Comparison of ENCODE assay signal across 8 mouse cellular contexts in genomic region chr12:70226655-70227054, GRCm38 (mm10). TPM values are rescaled to one million over a fixed set of nuclear protein-coding genes. Genes with fewer than 3 reads are reported as not detected.
DNase-seq lines count a peak whose midpoint lies in the region; ATAC-seq lines count a peak whose summit lies in the region.

No protein-coding gene starts in this region.

- H3K9me3 ChIP-seq in embryonic facial prominence, embryonic 15.5 days (replicated peaks) = no peaks in the 10 kb centered on the region
- no peaks in the 10 kb centered on the region for H3K9me3 ChIP-seq in intestine, embryonic 16.5 days (ENCODE audit: control insufficient read depth, low read length)
- H3K9me3 ChIP-seq in midbrain, embryonic 16.5 days (replicated peaks; ENCODE audit: control insufficient read depth, low read length, poor library complexity, severe bottlenecking) = no peaks in the 10 kb centered on the region

- H3K27ac ChIP-seq in embryonic facial prominence, embryonic 15.5 days (replicated peaks) = peak overlapping the region; percentile 44; the same call in 1 of the 2 replicates
- H3K27ac ChIP-seq in intestine, embryonic 16.5 days (ENCODE audit: low read length) = no peak overlapping the region; the same call in 1 of the 2 replicates
- no peak overlapping the region for H3K27ac ChIP-seq in midbrain, embryonic 16.5 days (ENCODE audit: low read length)

- no peaks in the 10 kb centered on the region for H3K36me3 ChIP-seq in embryonic facial prominence, embryonic 15.5 days
- no peaks in the 10 kb centered on the region for H3K36me3 ChIP-seq in intestine, embryonic 16.5 days (ENCODE audit: control insufficient read depth, insufficient read depth, low read length)
- no peaks in the 10 kb centered on the region for H3K36me3 ChIP-seq in midbrain, embryonic 16.5 days (ENCODE audit: control insufficient read depth, insufficient read depth, low read length)

- H3K9ac ChIP-seq in embryonic facial prominence, embryonic 15.5 days = peak overlapping the region; percentile 37; the same call in 1 of the 2 replicates
- peak overlapping the region; percentile 74 for H3K9ac ChIP-seq in intestine, embryonic 16.5 days (ENCODE audit: low read depth, low read length)
- H3K9ac ChIP-seq in midbrain, embryonic 16.5 days (ENCODE audit: low read depth, low read length) = no peak overlapping the region

- peak overlapping the region; percentile 54 for H3K4me3 ChIP-seq in embryonic facial prominence, embryonic 15.5 days (replicated peaks)
- peak overlapping the region; percentile 59 for H3K4me3 ChIP-seq in intestine, embryonic 16.5 days (ENCODE audit: low read length)
- H3K4me3 ChIP-seq in midbrain, embryonic 16.5 days (ENCODE audit: low read depth, low read length) = peak overlapping the region; percentile 33

- peak overlapping the region; percentile 84 for H3K4me2 ChIP-seq in embryonic facial prominence, embryonic 15.5 days (replicated peaks)
- peak overlapping the region; percentile 90 for H3K4me2 ChIP-seq in intestine, embryonic 16.5 days (ENCODE audit: low read depth, low read length)
- peak overlapping the region; percentile 87 for H3K4me2 ChIP-seq in midbrain, embryonic 16.5 days (ENCODE audit: low read length)

- H3K4me1 ChIP-seq in embryonic facial prominence, embryonic 15.5 days = peaks cover 20% of the 10 kb centered on the region
- H3K4me1 ChIP-seq in intestine, embryonic 16.5 days (ENCODE audit: control insufficient read depth, insufficient read depth, low read length) = peaks cover 12% of the 10 kb centered on the region
- H3K4me1 ChIP-seq in midbrain, embryonic 16.5 days (ENCODE audit: control insufficient read depth, insufficient read depth, low read length) = peaks cover 3% of the 10 kb centered on the region; the same call in 1 of the 2 replicates

- ATAC-seq in embryonic facial prominence, embryonic 15.5 days (ENCODE audit: insufficient number of reproducible peaks, low FRiP score, low TSS enrichment, low read depth) = no peak
- ATAC-seq in intestine, embryonic 16.5 days = peak; percentile 13; the same call in 1 of the 2 replicates
- ATAC-seq in midbrain, embryonic 16.5 days = no peak

- DNase-seq in kidney, postnatal 10 days = peak; percentile 26
- no peak for DNase-seq in kidney, adult 8-10 months
- DNase-seq in left cerebral cortex, adult 9 months (ENCODE audit: low spot score in 2 of 2) = no peak
- DNase-seq in right cerebral cortex, postnatal 25 days = no peak
- DNase-seq in frontal cortex, postnatal 36 days (ENCODE audit: low spot score in 2 of 2) = no peak

- 24% methylated on average over 5 of the region's 5 CpGs for WGBS in embryonic facial prominence, embryonic 15.5 days
- 31% methylated on average over 5 of the region's 5 CpGs for WGBS in intestine, embryonic 16.5 days
- WGBS in midbrain, embryonic 16.5 days = 24% methylated on average over 5 of the region's 5 CpGs

- H3K27me3 ChIP-seq in embryonic facial prominence, embryonic 15.5 days = no peaks in the 10 kb centered on the region
- H3K27me3 ChIP-seq in intestine, embryonic 16.5 days (replicated peaks; ENCODE audit: control insufficient read depth, insufficient read depth, low read length) = no peaks in the 10 kb centered on the region
- H3K27me3 ChIP-seq in midbrain, embryonic 16.5 days (ENCODE audit: control insufficient read depth, insufficient read depth, low read depth, low read length) = peaks cover 3% of the 10 kb centered on the region; the same call in 1 of the 2 replicates

RNA-seq across cellular contexts. Expression of gene Pygl, which starts 4.6 kb away (rescaled TPM):
- 32.3 and 37.3 TPM in 2 replicates for polyA plus RNA-seq in embryonic facial prominence, embryonic 15.5 days (2015; fragmentation: Nextera tagmentation; extraction: Ambion mirVana)
- polyA plus RNA-seq in intestine, embryonic 16.5 days (2015; fragmentation: Nextera tagmentation; extraction: Ambion mirVana) = 24.3 and 27.6 TPM in 2 replicates
- 8.0 and 8.9 TPM in 2 replicates for polyA plus RNA-seq in midbrain, embryonic 16.5 days (2015; fragmentation: Nextera tagmentation; extraction: Ambion mirVana)
